Mouse (Mus musculus): Measurements from ENCODE around the gene Hist1h3e.

GRCm38 (mm10) chr13:23513517-23513916 is 48.7 kb downstream of the Hist1h3e start:
- TF ChIP-seq CTCF (IDR thresholded peaks at IDR 0.05; ENCODE audit: control insufficient read depth, insufficient read depth, insufficient read length), result no peak
- TF ChIP-seq CEBPB (IDR thresholded peaks at IDR 0.05; ENCODE audit: low read depth), result no peak

Data from C2C12 (cell line).